Mouse (Mus musculus) heart, postnatal 10 days (tissue): ENCODE measurements at regions not wholly inside any gene's neighbourhood (a gene's known extent, or its start where the extent isn't known, plus 50 kb on each side); places are given as distances from the start of the nearest gene placed in this dataset.
A peak's percentile ranks its signal among the peaks of the same experiment; 100 is the strongest.

ENCODE experiments used
- DNase-seq, 2 experiments: peaks; one replicate each; pipeline ENCODE4 v3.0.0; 2021
- intact Hi-C: fragments of 180-260 bp; cut with DNase I; formaldehyde crosslinking; loops from one replicate; pipeline ENCODE4 v1.15.1; 2025

GRCm38 (mm10) chr3:37987775-37988505 is 263.6 kb upstream of the Gm5148 start:
- no peak for DNase-seq
- intact Hi-C loops, result no loop called here

- intact Hi-C loops, result no loop called here
These were observed 262.9 kb upstream of the Gm5148 start for GRCm38 (mm10) chr3:37987007-37987774.

GRCm38 (mm10) chr3:37984706-37985105 is 260.4 kb upstream of the Gm5148 start:
- intact Hi-C loops, result no loop called here
- no peak for DNase-seq

More at GRCm38 (mm10) chr3:37987007-37987774, 262.9 kb upstream of the Gm5148 start:
- DNase-seq, result no peak

GRCm38 (mm10) chr3:37981481-37982180 is 257.3 kb upstream of the Gm5148 start:
- peak in 1 of 2 experiments; percentile 16 for DNase-seq
- intact Hi-C loops, result no loop called here

GRCm38 (mm10) chr3:37979871-37980270 is 255.6 kb upstream of the Gm5148 start:
- intact Hi-C loops, result loop anchor here (5.0 kb wide), 1 partner anchor 222 kb away; no protein-coding TSS in a partner anchor
- DNase-seq, result peak in 1 of 2 experiments; percentile 36

GRCm38 (mm10) chr3:37978481-37978880 is 254.2 kb upstream of the Gm5148 start:
- intact Hi-C loops, result loop anchor here (5.0 kb wide), 1 partner anchor 224 kb away; no protein-coding TSS in a partner anchor
- DNase-seq, result peak; percentile 85 to 87

GRCm38 (mm10) chr3:37977453-37977852 is 253.2 kb upstream of the Gm5148 start:
- peak in 1 of 2 experiments; percentile 9 for DNase-seq
- intact Hi-C loops, result loop anchor here (2.0 to 5.0 kb wide), 3 partner anchors 209 to 337 kb away; no protein-coding TSS in a partner anchor

GRCm38 (mm10) chr3:37976566-37976965 is 252.3 kb upstream of the Gm5148 start:
- DNase-seq, result peak; percentile 86 to 88
- intact Hi-C loops, result loop anchor here (2.0 to 5.0 kb wide), 3 partner anchors 208 to 336 kb away; no protein-coding TSS in a partner anchor

- DNase-seq, result no peak
- intact Hi-C loops, result loop anchor here (2.0 to 5.0 kb wide), 2 partner anchors 36 to 227 kb away; no protein-coding TSS in a partner anchor
These were observed 251.0 kb upstream of the Gm5148 start for GRCm38 (mm10) chr3:37975194-37975756.

- DNase-seq, result no peak
- intact Hi-C loops, result no loop called here
These were observed 248.6 kb upstream of the Gm5148 start for GRCm38 (mm10) chr3:37972931-37973330.

- intact Hi-C loops, result no loop called here
- DNase-seq, result no peak
These were observed 246.9 kb upstream of the Gm5148 start for GRCm38 (mm10) chr3:37971240-37971639.

- intact Hi-C loops, result no loop called here
- no peak for DNase-seq
These were observed 244.4 kb upstream of the Gm5148 start for GRCm38 (mm10) chr3:37968654-37969053.

GRCm38 (mm10) chr3:37965221-37965620 is 240.9 kb upstream of the Gm5148 start:
- DNase-seq, result no peak
- intact Hi-C loops, result no loop called here

- intact Hi-C loops, result no loop called here
- DNase-seq, result no peak
These were observed 239.8 kb upstream of the Gm5148 start for GRCm38 (mm10) chr3:37964083-37964482.

- intact Hi-C loops, result no loop called here
- DNase-seq, result no peak
These were observed 238.5 kb upstream of the Gm5148 start for GRCm38 (mm10) chr3:37962811-37963210.

GRCm38 (mm10) chr3:37962043-37962810 is 237.9 kb upstream of the Gm5148 start:
- intact Hi-C loops, result no loop called here
- DNase-seq, result no peak

GRCm38 (mm10) chr3:37958361-37958978 is 234.2 kb upstream of the Gm5148 start:
- intact Hi-C loops, result no loop called here
- DNase-seq, result no peak

- DNase-seq, result no peak
- intact Hi-C loops, result no loop called here
These were observed 232.3 kb upstream of the Gm5148 start for GRCm38 (mm10) chr3:37956543-37956942.

GRCm38 (mm10) chr3:37952891-37953290 is 228.6 kb upstream of the Gm5148 start:
- intact Hi-C loops, result loop anchor here (2.0 kb wide), 2 partner anchors 312 to 480 kb away; no protein-coding TSS in a partner anchor
- peak; percentile 47 to 59 for DNase-seq
